Mouse (Mus musculus): ENCODE data around the gene Eya4.

Gene Eya4

DNA sequence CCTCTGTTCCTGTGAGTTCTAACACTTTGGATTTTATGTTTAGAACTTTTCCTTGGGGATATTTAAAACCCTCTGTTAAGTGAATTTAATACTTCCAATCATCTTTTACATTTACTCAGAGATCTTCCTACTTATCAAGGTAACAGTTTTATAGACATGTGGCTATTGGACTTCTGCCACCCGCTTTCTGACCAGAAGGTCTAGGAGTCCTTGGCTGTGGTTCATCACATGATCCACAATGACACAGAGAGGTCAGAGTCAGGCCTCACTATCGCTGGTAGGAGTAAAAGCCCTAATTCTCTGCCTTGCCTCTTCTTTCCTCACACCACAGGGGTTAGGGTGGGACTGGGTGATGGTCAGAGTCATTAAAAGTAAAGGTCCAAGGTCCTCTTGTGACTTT lies 277.2 kb downstream of the Eya4 start:
- DNase-seq (ENCODE audit: low spot score in 2 of 2), result no peak

DNA sequence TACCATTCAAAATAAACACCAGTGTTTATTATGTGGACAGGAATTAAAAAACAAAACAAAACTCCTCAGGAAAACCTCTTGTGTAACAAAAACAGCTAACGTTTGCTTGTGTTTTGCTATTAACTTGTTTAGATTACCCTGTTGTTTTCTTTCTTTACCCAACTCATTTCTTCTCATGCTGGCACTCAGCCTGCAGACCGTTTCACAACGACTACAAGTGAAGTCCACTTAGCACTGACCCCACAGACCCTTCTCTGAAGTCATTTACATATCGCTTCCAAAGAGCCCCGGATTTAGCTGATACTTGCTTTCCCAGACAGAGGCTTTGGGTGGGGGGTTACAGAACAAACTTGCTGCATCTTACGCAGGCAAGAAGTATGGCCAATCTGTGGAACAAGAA lies 286.9 kb downstream of the Eya4 start:
- no peak for DNase-seq (ENCODE audit: low spot score in 2 of 2)

DNA sequence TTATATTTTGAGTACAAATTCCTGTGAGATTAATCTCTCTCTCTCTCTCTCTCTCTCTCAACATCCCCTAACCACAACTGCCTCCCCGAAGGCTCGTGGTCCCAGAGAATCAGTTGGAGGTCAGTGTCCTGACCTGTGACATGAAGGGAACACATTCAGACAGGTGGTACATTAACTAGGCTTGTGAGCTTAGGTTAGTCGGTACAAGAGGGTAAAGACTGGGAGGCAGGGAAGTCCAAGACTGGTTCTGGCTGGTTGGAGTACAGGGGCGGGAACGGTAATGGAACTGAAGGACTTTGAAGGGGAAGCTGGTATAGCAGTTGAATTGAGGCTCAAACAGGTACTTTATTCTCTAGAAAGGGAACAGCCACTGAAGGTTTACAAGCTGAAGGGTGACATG lies 287.9 kb downstream of the Eya4 start:
- no peak for DNase-seq (ENCODE audit: low spot score in 2 of 2)

DNA sequence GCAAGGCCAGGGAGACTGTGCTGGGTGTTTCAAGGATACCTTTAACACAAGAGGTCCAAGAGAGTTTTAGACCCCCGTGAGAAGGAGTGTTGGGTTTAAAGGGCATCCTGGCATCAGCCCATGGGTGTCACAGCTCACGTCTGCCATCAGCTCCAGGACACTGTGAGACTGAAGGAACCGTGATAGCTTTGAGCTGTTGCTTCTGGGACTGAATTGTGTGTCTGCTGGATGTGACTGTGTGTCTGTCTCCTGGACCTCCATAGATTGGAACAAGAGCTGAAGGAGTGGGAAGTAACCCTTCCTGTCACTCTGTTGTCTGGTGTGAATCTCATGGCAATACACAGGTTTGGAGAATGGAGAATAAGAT lies 289.9 kb downstream of the Eya4 start:
- DNase-seq (ENCODE audit: low spot score in 2 of 2), result no peak

DNA sequence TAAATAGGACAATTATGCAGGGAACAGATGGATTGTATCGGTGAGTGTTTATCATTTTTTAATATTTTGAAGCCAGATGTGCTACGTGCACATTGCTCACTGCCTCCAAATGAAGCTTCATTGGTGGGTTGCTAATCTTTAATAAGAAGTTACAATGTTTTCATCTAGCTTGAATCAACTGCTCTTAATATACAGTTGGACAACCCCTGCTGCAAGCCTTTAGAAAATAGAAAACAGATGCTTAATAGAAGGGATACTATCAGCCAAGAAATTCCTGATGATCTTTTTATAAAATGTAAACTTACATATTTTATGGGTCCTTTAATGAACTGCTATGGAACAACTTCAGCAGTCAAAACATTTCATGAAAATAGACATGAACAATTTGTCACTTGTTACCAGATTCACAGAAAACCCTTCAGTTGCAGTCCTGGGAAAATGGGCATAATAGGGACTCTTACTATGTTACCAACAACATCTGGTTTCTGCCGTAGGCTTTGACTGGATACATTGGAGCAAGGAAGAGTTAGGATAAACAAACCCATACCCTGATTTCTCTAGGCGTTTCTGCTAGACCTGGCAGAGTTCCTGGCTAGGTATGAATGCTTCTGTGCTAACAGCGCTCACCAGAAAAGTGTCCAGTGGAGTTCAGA lies 290.4 kb downstream of the Eya4 start:
- no peak for DNase-seq (ENCODE audit: low spot score in 2 of 2)

DNA sequence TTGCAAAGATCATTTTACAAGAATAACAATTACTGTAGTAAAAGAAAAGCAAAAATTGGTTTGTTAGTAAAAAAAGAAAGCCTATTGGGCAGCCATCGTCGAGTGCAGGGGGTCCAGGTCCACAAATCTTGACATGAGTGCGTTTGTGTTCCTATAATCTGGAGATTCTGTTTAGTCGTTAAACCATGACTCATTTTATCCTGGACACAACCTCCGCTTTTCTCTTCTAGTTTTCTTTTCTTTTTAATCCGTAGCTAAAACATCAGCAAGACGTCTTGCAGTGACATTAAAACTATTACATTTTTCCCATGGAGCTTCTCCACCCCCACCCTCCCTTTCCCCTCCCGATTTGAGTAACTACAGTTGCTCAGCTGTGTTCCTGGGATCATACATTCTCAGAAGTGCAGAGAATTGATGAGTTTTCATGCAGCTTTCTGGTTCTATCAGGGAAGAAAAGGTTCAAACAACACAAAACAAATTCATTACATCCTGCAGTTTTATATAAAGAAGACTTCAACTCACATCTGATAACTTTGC lies 297.1 kb downstream of the Eya4 start:
- no peak for DNase-seq (ENCODE audit: low spot score in 2 of 2)
